Mouse (Mus musculus): ENCODE measurements around the gene Tmem230. TPM values are rescaled to one million over a fixed set of nuclear protein-coding genes. Genes with fewer than 3 reads are reported as not detected.

Tmem230 gene
- polyA plus RNA-seq, 1 experiment: 227 TPM

- no peak overlapping the region for H3K4me3 ChIP-seq (ENCODE audit: low read depth, low read length)
- H3K27ac ChIP-seq (ENCODE audit: insufficient read depth, low read depth, low read length): no peak overlapping the region
- no peaks in the 10 kb centered on the region for H3K4me1 ChIP-seq (ENCODE audit: control insufficient read depth, insufficient read depth, insufficient read length, low read length)
- 30% methylated on average over 3 of the region's 3 CpGs for WGBS
- TF ChIP-seq CTCF (IDR thresholded peaks at IDR 0.05; ENCODE audit: extremely low read depth, insufficient read length, insufficient replicate concordance, low read depth, low read length): no peak
- no peaks in the 10 kb centered on the region for H3K27me3 ChIP-seq (ENCODE audit: control insufficient read depth, insufficient read depth, low read length)
- no peaks in the 10 kb centered on the region for H3K36me3 ChIP-seq (ENCODE audit: control insufficient read depth, insufficient read depth, low read length)
Observed at GRCm38 (mm10) chr2:132190602-132191161, 56.9 kb downstream of the Tmem230 start.

Other genes with a start within 250 kb of the Tmem230 start
- gene Rassf2, start 217.5 kb downstream of the Tmem230 start, polyA plus RNA-seq (2012; rRNA removed): 7.5 and 11.9 TPM in 2 replicates
- 16.9 and 18.5 TPM in 2 replicates for gene Slc23a2, start 102.7 kb downstream of the Tmem230 start, polyA plus RNA-seq (2012; rRNA removed)
- gene Pcna, start 5.5 kb upstream of the Tmem230 start, polyA plus RNA-seq (2012; rRNA removed): 32.6 and 54.9 TPM in 2 replicates
- gene Cds2, start 15.3 kb upstream of the Tmem230 start, polyA plus RNA-seq (2012; rRNA removed): 9.6 and 21.2 TPM in 2 replicates
- gene Prokr2, start 137.6 kb upstream of the Tmem230 start, polyA plus RNA-seq (2012; rRNA removed): 0.03 TPM in 1 of 2 replicates, not detected in the other

Measured in small intestine, adult 2 months (tissue).